Mouse (Mus musculus): Measurements from ENCODE around the gene Tsen54.

DNA sequence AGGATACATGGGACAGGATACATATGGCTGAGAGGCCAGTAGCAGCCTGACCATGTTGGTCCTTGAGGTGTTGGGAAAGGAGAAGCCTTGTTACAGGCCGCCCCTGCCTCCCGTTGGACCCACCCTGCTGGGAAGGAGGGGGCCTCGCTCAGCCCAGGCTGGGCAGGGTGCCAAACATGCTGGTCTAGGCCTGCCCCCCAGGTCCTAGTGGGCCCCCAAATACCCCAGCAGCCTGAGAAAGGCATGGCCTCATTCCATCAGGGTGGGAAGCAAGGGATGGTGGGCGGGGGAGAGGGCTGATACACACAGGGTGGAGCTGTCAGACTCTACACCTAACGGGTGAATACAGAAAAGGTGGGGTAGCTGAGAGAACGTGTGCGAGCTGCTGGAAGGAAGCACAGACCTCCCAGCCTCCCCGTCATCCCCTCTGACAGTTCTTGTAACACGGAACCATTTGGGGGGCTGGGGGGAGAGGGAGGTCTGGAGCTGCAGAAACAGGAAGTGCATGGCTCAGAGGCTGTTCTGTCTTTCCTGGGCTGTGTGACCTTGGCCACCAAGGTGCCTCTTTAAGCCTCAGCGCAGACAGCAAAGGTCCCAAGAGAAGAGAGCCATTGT, 5.7 kb upstream of the Tsen54 start:
- TF ChIP-seq TAL1 (IDR thresholded peaks at IDR 0.05; ENCODE audit: low read length) (no peak), GATA1 (IDR thresholded peaks at IDR 0.05; ENCODE audit: low read length) (no peak)

All from erythroblast, embryonic 14.5 days (primary cell).